Mouse (Mus musculus) heart, postnatal 14 days (tissue): ENCODE measurements around the gene Neurl1a. TPM values are rescaled to one million over a fixed set of nuclear protein-coding genes. Genes with fewer than 3 reads are reported as not detected.

Experiments used
- DNase-seq, 2 experiments: peaks; one replicate each; pipeline ENCODE4 v3.0.0; 2021 to 2022
- intact Hi-C: fragments of 180-260 bp; cut with DNase I; formaldehyde crosslinking; loops from one replicate; pipeline ENCODE4 v1.15.1; 2025
- total RNA-seq, 2 experiments: library from RNA; stranded (reverse); gene quantifications; 2 replicates each; pipeline ENCODE4 v1.2.3; 2021

Gene Neurl1a
- total RNA-seq, 2 experiments from 2014 or later, result 0.69 to 1.0 TPM

DNA sequence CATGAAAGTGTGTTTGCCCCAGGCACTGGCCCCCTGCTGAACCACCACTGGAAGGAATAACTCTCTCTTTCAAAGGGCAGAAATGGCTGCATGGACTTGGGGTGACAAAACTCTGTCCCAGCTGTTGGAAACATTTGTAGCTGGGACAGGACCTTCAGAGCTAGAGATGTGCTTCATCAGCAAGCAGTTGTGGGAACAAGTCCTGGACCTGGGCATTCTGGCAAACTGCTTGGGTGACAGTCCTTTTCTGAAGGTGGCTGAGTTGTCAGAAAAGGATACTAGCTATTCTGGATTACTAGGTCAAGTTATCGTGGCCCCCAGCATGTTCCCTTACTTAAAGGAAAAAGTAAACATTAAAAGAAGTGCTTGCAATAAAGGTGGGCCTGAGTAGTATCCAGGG lies 27.5 kb downstream of the Neurl1a start:
- DNase-seq, result no peak

DNA sequence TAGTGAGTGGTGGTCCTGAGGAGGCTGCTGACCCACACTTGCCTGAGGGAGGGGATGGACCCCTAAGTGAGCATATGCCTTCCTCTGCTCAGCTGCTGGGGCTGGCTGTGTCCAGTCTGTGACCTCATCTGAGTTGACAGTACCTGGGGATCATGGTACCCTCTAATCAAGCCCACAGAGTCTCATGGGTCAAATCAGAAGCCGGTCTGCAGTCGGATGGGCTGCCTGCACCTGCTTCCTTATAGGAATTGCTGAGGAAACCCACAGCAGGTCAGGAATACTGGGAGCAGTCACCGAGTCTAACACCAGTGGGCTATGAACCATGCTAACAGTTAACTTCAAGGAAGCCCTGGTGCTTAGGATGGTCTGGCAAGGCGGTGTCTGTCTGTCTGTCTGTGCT lies 31.8 kb downstream of the Neurl1a start:
- DNase-seq, result no peak

More for the DNA sequence above, 27.5 kb downstream of the Neurl1a start:
- intact Hi-C loops, result no loop called here

DNA sequence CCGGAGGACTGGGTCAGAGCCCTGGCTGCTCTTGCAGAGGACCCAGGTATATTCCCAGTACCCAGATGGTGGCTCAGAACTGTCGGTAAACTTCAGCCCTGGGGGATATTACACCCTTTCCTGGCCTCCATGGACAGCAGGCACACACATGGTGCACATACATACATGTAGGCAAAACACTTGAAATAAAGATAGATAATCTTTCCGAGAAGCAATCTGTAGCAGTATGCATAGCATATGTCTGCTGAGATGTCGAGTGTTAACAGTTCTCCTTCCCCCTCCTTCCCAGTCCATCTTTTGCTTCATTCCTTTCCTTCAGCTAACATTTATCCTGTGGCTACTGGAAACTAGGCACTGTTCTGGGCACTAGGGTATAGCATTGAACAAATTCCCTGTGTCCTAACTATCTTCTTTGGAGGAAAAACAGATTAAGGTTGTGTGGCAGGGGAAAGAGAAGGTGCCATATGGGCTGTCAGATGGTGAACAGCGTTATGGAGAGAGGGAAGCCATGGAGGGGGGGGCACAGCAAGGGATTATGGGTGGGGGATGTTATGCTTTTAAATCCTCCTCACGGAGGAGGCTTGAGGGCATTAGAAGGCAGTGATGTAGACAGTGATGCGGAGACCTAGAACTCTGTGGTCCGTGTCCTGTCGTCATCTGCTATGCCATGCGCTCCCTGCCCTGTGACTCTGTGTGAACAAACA lies 33.1 kb downstream of the Neurl1a start:
- no peak for DNase-seq
- intact Hi-C loops, result no loop called here

More for the DNA sequence above, 31.8 kb downstream of the Neurl1a start:
- intact Hi-C loops, result no loop called here

DNA sequence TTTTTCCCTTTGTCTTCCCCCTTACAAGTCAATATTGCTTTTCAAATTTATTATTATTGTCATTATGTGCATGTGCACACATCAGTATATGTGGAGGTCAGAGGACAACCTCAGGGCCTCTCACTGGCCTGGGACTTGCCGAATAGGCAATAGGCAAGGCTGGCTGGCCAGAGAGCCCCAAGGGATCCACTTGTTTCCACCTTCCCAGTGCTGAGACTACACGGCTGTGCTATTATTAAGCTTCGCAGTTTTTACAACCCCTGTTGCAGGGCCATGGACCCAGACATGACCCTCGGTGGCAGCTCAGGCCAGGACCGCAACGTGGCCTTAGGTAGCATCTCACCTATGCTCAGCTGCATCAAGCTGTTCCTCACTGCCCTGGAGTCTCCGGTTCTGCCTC lies 33.8 kb downstream of the Neurl1a start:
- intact Hi-C loops, result no loop called here
- no peak for DNase-seq

DNA sequence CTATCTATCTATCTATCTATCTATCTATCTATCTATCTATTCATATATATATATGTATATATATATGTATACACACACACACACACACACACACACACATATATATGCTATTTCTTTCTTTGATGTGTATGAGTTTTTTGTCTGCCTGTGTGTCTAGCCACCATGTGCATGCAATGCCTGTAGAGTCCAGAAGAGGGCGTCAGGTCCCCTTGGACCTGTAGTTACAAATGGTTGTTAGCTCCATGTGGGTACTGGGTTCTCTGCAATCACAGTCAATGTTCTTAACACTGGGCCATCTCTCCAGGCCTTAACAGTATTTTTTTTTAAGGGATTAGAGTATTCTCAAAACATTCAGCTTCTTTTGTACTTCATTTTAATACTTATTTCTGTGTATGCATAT lies 34.9 kb downstream of the Neurl1a start:
- intact Hi-C loops, result no loop called here
- no peak for DNase-seq

DNA sequence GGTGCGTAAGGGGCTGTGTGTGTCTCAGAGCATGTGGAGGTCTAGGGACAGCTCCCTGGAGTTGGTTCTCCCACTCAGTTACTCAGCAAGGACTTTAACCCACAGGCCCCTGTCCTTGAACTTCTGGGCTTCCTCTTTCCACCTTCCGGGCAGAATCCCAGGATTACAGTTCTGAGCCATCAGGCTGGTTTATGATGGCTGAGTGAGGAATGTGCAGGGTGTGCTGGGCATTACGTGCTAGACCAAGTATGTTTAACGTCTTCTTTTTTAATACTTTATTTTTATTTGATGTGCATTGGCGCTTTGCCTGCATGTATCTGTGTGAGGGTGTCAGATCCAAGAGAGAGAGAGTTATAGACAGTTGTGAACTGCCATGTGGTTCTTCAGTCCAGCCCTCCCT lies 38.1 kb downstream of the Neurl1a start:
- no peak for DNase-seq
- intact Hi-C loops, result no loop called here

DNA sequence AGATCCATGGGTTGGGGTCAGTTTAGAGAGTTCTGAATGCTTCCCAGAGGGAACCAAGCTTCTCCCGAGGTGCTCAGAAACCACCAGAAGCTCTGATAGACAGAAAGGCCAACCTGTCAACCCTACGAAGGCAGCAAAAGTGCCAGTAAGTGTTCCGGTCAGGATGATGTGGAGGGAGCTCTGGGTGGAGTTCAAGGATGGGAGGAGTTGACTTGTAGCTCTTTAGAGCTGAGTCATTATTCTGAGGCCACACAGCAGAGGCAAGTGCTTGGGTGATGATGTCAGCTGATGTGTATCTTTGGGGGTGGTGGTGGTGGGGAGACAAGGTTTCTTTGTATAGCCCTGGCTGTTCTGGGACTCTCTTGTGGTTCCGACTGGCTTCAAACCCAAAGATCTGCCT lies 41.0 kb downstream of the Neurl1a start:
- DNase-seq, result no peak
- intact Hi-C loops, result no loop called here

DNA sequence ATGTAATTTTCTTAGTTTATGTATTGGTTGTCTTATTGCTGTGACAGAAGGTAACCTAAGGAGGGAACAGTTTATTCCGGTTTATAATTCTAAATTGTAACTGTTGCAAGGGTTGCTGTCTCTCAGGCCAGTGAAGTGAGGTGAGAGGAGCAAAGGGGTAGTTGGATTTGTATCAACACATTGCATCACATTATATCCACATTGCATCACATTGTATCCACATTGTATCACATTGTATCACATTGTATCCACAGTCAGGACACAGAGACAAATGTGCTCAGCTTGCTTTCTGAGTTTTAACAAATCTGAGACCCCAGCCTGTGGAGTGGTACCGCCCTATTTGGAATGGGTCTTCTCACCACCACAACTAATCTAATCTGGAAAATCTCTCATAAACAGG lies 41.6 kb downstream of the Neurl1a start:
- intact Hi-C loops, result no loop called here
- no peak for DNase-seq

DNA sequence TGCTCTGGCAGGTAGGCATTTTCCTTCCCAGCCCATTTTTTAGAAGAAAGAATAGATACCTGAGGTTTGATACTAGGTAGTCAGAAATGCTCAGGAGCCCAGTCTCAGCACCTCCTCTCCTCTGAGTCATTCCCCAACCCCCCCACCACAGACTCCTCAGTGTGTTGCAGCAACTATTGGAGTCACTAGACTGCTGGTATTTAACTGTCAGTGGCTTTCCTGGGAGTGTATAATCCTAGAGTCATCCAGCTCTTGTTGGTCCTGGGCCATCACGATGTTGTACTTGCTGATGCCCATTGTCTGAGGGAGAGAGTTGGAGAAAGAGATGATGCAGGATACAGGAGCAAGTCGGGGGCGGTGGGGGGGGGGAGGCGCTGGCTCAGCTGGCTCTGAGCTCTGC lies 42.4 kb downstream of the Neurl1a start:
- intact Hi-C loops, result no loop called here

DNA sequence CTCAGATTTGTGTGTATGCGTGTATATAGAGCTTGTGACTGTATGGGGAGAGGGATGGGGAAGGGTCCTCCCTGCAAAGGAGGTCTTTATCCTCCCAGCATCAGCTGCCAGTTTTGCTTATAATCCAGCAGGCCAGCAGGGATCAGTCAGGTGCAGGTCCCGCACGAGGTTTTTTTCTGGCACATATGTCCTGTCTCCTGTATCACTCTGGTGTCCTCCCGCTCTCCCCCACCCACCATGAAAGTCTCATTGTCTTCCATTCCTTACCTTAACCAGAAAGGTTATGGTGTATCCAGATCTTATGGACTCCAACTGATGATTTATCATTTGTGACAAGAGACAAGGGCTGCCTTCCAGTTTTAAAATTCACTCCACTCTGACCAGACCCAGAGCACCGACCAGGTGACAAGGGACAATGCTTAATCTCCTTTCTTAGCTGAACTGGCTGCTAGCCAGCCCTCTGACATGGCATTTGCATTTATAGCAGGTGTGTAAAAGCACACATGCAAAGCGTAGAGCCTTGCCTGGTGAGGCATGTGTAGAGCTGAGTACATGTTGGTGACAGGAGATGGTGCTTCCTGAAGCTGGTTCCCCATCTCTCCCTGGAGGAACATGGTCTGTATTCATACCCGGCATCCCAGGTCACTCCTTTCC lies 43.0 kb downstream of the Neurl1a start:
- DNase-seq, result no peak
- intact Hi-C loops, result no loop called here

More for the DNA sequence above, 42.4 kb downstream of the Neurl1a start:
- no peak for DNase-seq

DNA sequence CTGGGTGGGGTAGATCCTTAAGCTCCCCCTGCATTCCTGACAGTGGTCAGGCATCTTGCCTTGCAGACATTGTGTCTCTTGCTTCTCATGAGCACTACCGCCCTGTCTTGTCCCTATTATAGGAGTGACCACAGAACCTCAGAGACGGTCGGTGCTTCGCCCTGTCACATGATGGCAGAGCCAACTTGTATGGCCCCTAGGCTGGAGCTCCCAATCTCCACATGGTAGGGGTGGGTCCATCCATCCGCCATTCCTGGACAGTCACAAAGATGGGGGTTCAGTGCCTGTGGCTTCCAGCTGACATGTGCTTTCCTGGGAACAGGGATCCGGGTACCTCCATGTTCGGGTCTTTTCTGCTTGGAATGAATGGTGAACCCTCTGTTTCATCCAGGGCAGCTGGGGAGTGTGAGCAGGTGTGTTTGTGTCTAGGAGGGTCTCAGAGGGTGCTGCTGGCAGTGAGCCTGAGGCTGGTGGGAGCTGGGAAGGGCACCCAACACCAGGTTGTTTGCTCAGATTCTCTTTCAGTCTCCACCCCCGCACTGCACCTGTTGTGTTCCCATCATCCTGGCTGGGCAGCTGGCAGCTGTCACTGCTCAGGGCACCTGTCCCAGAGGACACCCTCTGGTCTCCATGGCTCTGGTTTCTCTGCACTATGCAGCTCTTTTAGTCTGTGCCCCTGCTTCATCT lies 43.7 kb downstream of the Neurl1a start:
- DNase-seq, result no peak
- intact Hi-C loops, result no loop called here

DNA sequence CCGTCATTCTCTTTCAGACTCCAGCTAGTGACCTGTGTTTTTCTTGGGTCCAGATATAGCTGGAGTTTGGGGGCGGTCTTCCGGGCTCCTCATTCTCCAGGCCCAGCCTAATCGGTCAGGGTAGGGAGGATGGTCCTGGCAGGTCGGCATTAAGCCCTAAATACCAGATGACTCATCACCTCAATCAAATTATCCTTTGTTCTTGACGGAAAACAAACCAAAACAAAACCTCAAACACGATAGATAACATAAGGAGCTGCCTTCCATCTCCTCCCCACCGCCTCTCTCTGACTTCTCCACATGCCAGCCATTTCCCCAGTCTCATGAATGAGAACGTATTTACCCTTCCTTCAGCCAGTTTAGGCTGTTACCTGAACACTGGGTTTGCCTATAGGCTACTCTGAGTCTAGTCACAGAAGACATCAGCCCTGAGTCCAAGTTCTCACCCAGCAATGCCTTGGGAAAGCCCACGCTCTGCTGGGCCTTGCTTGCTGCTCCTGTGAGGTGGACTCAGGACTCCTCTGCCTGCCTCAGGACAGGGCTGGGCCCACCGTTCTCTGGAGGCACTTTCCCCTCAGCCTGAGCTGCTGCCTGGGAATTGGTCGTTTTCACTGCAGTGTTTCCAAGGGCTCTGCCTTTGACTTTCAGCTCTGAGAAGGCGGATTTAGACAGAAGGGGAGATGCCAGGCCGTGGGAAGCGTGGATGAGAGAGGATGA lies 44.4 kb downstream of the Neurl1a start:
- intact Hi-C loops, result no loop called here
- no peak for DNase-seq

DNA sequence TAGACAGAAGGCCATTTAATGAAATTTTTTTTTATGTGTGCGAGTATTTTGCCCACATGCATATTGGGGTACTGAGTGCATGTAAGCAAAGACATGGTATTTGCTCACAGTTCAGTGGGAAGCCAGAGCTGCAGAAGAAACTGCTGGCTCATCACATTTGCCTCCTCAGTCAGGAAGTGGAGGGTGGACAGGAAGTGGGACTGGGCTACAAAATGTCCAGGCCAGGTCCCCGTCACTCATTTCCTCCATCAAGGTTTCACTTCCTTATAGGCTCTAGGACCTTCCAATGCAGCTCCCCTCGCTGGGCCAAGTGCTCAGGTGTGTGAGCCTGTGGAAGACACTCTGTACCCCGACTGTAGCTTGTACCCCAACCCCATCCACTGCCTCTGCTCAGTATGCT lies 46.1 kb downstream of the Neurl1a start:
- DNase-seq, result peak in 1 of 2 experiments; percentile 21

DNA sequence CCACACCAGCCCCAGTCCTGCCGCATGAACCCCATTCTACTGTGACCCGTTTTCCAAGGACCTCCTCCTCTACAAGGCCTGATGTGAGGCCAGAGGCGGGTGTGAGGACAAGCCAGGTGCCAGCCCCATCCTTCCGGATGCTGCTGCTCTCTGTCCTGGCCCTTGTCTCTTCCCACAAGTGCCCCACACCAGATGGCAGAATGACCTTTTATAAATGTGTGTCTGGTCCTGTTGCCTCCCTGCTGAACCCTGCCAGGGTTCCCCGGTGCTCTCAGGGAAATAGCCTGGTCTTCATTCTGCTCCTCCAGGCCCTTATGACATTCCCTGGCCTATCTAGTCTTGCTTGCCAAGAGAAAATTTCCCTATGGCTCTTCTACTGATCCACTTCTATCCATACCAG lies 47.2 kb downstream of the Neurl1a start:
- no peak for DNase-seq
- intact Hi-C loops, result no loop called here

More for the DNA sequence above, 46.1 kb downstream of the Neurl1a start:
- intact Hi-C loops, result no loop called here

DNA sequence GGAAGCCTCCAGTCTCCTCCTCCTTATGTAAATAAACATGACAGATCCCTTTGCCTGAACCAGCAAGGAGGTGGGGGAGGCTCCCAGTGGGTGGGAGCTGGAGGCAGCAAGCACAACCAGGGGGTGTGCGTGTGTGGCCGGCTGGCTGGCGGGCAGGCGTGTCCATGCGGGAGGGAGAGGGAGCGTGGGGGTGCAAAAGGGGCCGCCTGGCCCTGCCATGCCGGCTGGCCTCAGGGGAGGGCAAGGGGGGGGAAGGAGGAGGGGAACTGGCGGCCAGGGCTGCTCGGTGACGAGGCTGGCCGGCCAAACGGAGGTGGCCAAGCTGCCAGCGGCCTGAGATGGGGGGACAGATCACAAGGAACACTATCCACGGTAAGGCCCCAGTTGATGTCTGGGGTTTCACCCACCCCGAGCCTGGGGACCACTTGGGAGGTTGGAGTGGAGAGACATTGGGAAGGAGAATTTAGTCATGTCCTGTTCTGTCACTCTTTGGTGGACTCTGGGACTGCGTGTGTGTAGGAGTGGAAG lies 50.2 kb downstream of the Neurl1a start:
- DNase-seq, result peak; percentile 61 to 66
- intact Hi-C loops, result no loop called here

DNA sequence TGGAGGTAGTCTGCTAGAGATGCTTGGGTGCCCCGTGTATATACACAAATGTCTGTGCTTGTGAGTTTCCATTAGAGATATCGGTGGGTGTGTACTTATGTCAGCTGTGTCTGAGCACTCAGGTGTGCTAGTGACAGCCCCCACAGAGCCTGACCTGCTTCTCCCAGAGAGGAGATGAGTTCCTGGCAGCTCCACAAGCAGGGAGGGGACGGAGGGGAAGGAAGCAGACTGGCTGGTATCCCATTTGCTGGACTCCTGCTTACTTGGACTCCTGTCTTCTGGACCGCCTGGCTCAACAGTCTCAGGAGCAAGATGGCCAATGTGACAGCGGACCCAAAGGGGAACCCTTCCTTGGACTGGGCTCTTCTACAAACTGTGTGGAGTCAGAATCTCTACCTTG lies 50.8 kb downstream of the Neurl1a start:
- intact Hi-C loops, result no loop called here
- no peak for DNase-seq

DNA sequence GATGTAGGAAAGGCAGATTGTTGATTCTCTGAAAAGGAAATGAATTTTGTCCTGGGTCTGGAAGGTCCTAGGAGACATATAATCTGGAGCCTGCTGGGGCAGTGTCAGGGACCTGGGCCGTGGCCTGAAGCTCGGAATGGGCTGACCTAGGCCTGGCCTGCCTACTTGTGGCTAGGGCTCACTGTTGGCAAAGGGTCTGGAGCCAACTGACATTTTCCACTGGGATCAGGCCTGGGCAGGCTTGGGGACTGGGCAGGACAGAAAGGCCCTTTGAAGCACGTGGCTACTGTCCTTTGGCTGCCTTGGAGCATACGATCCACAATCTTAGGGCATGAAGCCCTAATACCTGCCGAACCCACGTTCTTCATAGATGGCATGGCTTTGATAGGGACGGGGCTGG lies 51.5 kb downstream of the Neurl1a start:
- DNase-seq, result no peak
- intact Hi-C loops, result no loop called here

DNA sequence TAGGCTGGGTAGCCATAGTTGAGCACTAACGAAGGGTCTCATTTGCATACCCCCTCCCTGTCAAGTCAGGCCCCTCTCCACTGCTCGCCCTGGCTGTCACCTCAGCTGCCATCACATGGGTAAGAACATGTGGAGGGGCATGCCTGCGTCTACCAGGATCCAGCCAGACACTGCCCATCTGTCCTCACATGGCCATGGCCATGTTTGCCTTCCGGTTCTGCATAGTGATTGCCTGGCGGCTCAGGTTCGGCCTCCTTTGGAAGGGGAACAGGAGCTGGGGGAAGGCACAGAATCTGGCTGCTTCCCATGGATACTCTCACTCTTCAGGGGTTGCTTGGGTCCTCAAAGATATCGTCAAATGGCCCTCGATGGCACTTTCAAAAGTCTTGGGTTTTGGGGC lies 52.1 kb downstream of the Neurl1a start:
- intact Hi-C loops, result no loop called here
- no peak for DNase-seq

DNA sequence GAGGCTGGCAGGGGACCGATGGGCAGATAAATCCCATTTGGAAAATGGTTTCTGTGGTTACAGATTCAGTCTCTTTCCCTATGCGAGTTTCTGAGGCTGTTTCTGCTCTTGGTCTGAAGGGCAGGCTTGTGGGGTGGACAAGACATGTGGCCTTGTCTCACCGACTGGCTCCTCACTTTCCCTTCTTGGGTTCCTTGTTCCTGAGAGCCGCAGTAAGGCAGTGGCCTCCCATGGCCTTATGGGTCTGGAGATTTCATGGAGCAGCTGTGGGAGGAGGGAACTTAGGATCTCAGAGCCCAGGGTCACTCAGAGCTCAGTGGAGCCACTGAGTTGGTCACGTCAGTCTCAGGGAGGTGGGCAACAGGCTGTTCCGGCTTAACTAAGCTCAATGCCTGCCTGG lies 52.8 kb downstream of the Neurl1a start:
- intact Hi-C loops, result no loop called here

DNA sequence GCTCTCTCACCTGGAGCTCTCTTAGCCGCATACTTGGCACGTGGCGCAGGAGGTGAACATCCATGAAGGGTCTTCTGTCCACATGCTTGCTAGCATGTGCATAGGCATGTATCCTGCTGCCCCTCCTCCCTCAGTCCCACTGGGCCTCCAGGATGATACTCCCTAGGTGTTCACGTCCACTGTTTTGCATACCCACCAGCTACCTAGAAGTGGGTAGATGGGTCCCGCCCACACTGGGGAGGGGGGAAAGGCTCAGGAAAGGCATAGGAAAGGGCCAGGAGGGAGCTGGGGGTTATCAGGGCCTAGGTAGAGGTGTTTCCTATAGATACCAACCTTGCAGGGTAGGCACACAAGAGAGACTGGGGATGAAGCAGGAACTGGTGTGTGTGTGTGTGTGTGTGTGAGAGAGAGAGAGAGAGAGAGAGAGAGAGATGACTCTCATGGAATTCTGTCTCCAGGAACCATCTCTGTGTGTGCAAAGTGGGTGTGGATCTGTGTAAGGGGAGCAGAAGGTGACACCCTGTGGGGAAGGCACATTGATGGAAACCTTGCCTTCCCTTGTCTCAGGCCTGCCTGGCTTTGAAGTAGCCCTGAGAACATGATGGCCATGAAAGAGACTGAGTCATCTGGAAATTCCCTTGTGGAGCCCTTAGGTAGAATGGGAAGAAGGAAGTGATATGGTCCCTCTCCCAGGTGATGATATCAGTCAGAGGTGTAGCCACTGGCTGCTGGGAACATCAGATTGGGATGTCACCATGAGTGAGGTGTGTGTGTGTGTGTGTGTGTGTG lies 53.7 kb downstream of the Neurl1a start:
- DNase-seq, result no peak
- intact Hi-C loops, result no loop called here

More for the DNA sequence above, 52.8 kb downstream of the Neurl1a start:
- DNase-seq, result no peak
